Mouse (Mus musculus) cerebral cortex, adult 2 months (tissue): ENCODE measurements around the gene Gm2888.

Experiments used
- WGBS: fragments of 180-500 bp; shearing (Covaris S2); methylation state at CpG from one replicate; pipeline ENCODE4 v1.1.7; 2018; 5-methylcytosine and 5-hydroxymethylcytosine counted together

Gene Gm2888

DNA sequence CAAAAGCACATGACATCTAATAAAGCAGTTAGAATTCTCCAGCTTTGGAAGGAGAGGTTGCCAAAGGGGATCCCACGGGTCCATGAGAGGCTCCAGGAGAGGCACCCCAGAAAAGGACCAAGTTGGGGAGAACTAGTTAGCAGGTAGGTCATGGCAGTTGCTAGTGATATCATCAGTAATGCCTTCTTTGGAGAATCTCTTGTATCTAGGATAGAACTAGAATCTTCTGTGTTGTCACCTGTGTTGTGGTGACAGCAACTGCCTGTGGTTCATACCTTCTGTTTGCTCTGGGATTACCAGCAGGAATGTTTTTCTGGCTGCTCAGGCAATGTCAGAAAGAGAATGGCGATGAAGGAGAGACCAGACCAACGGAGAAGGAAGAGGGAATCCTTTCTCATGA is at the start of gene Gm2888:
Gene Gm2888, plus strand, starts transcription at position 301 of the 400 bp plus-strand sequence.
- WGBS = 83% methylated on average over 3 of the region's 3 CpGs

DNA sequence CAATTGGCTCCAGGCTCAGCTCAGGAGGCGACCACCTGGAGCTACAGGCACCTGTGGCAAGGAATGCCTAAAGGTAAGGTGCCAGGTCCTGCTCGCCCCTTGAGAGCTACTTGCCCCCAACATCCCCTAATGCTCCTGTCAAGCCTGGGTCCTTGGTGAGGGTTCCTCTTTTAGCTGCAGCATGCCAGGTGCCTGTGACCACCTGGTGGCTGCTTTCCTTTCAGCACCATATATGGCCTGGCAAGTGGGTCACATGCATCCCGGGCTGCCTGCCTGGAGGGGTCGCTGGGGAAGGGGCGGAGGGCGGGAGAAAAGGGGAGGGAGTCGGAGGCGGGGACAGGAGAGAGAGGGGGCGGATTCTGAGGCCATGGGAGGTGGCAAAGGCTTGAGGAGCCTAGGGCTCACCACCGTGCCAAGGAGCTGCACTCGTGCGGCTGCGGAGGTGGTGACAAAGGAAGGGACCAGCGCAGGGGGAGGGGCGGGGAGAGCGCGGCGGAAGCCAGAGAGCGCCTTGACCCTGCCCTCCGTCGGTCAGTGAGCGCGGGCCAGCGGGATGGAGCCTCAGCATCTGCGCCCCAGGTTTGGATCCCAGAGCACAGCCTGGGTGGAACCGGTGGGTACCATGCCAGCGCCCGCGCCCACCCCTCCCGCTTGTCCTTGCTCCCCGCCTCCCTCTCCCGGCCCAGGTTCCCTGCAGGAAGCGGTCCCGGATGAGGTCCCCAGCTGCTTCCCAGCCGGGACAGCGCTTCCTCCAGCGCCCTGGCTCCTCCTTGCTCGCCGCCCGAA is 19.1 kb downstream of the Gm2888 start, which contains the start of gene Gm2897:
Gene Gm2897, plus strand, starts transcription at position 559 of the 786 bp plus-strand sequence.
- 5% methylated on average over 24 of the region's 40 CpGs for WGBS

DNA sequence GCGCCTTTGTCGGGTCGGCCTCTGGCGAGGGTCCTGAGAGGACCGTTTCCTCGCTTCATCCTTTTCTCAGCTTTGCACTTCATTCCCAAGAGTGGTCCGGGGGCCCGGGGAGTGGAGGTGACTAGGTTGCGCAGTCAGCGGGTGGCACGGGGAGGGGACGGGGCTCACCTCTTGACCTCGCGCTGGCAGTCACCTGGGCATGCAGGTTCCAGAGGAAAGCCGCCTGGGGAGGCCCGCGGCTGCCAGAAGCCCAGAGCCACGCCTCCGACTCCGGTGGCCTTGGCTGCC is 19.7 kb downstream of the Gm2888 start:
- 2% methylated on average over 20 of the region's 20 CpGs for WGBS

DNA sequence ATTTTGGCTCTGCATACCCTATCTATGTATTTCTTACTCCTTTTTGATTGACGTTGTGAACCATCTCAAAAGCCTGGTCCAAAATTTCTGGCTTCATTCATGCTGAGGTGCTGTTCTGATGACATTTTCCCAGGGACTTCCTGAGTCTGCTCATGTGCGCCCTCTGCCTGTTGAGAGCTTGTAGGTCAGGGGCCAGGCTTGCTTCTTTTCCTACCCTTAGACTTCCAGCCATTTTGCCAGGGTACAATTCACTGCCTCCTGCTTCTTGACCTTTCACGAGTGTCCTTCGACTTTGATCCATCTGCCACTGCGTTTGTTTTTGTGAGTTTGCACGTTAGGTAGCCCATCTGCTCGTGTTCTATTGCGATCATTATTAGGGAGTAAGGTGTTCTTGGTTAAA is 20.3 kb downstream of the Gm2888 start:
- 5% methylated on average over 6 of the region's 8 CpGs for WGBS
